Mouse (Mus musculus) spleen, adult 2 months (tissue): ENCODE data around the gene Dctpp1.
A peak's percentile ranks its signal among the peaks of the same experiment; 100 is the strongest.

ENCODE experiments used
- CTCF ChIP-seq: fragments of 200-500 bp; IDR thresholded peaks from 2 replicates; pipeline ENCODE4 v1.5.1; 2011; ENCODE audit warnings: mild to moderate bottlenecking, inconsistent platforms; ENCODE audit not compliant: insufficient read depth, insufficient read length, insufficient replicate concordance; ENCODE audit errors: extremely low read depth
- POLR2A ChIP-seq: fragments of 200-500 bp; IDR thresholded peaks from 2 replicates; pipeline ENCODE4 v1.6.1; 2011; ENCODE audit warnings: low read depth, low read length, inconsistent platforms

GRCm38 (mm10) chr7:127228615-127229303, 31.8 kb downstream of the Dctpp1 start:
- TF ChIP-seq CTCF (peak; percentile 84; the same call in 1 of the 2 replicates), POLR2A (no peak)
